In the genomic region with DNA sequence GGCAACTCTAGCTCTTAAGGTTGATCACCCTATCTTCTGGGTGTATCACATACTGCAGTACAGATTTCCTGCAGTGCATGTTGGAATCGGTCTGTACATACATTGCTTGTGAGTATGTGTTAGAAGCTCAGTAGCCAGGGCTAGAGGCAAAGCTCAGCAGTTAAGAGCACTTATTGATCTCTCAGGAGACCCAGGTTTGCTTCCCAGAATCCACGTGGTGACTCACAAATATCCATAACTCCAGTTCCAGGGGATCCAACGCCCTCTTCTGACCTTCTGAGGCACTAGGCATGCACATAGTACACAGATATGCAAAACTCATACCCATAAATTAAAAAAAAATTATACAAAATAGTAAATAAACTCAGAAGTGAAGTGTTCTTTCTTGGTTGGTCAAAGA, we compare ENCODE assay signal across 22 mouse cellular contexts. TPM values are rescaled to one million over a fixed set of nuclear protein-coding genes. Genes with fewer than 3 reads are reported as not detected.
DNase-seq lines count a peak whose midpoint lies in the region; ATAC-seq and TF ChIP-seq lines count a peak whose summit lies in the region.
"Had no signal": no experiment of that assay in that cellular context is flagged by ENCODE, and none has a peak within 500 bp of the region (broad histone marks: within the 10 kb centered on the region; RNA-seq: fewer than 3 reads in every experiment).

No protein-coding gene starts in this region.

- H3K79me2 ChIP-seq in liver, adult 2 months (ENCODE audit: control insufficient read depth, insufficient read depth, low read length): peaks cover 1% of the 10 kb centered on the region; the same call in 1 of the 2 replicates

- H3K9me3 ChIP-seq in liver, embryonic 13.5 days (replicated peaks): no peaks in the 10 kb centered on the region
- H3K9me3 ChIP-seq: embryonic facial prominence, embryonic 10.5 days; forebrain, embryonic 13.5 days; heart, embryonic 13.5 days; hindbrain, embryonic 12.5 days had no signal

- no peak for TF ChIP-seq POLR2A in liver, adult 2 months (IDR thresholded peaks at IDR 0.05; ENCODE audit: extremely low read depth, insufficient read depth, low read length)
- TF ChIP-seq POLR2A in small intestine, adult 2 months (IDR thresholded peaks at IDR 0.05; ENCODE audit: low read depth, low read length): no peak

- 8% methylated on average over 3 of the region's 3 CpGs for WGBS in liver, adult 2 months
- 62% methylated on average over 3 of the region's 3 CpGs for WGBS in liver, embryonic 13.5 days (ENCODE audit: insufficient replicate concordance)
- 27% methylated on average over 3 of the region's 3 CpGs for WGBS in small intestine, adult 2 months

- H3K4me3 ChIP-seq in liver, adult 2 months (ENCODE audit: insufficient read depth, low read depth, low read length): no peak overlapping the region
- H3K4me3 ChIP-seq in brown adipose tissue, adult 24 weeks (ENCODE audit: insufficient read depth, low read depth, low read length): no peak overlapping the region
- no peak overlapping the region for H3K4me3 ChIP-seq in liver, embryonic 13.5 days (replicated peaks)
- H3K4me3 ChIP-seq in small intestine, adult 2 months (ENCODE audit: low read depth, low read length): no peak overlapping the region
- H3K4me3 ChIP-seq: embryonic facial prominence, embryonic 10.5 days; forebrain, embryonic 13.5 days; gastrocnemius, adult 2 months; heart, embryonic 13.5 days; hindbrain, embryonic 12.5 days had no signal

- no peak overlapping the region for H3K27ac ChIP-seq in liver, adult 2 months (replicated peaks; ENCODE audit: insufficient read depth, low read depth, low read length)
- 0 out of 2 replicates have a peak overlapping the region, but pooled peaks have one; percentile 8 for H3K27ac ChIP-seq in brown adipose tissue, adult 24 weeks (replicated peaks; ENCODE audit: low read depth, low read length)
- 0 out of 2 replicates have a peak overlapping the region, but pooled peaks have one; percentile 3 for H3K27ac ChIP-seq in liver, embryonic 13.5 days
- peak overlapping the region; percentile 34 for H3K27ac ChIP-seq in small intestine, adult 2 months (ENCODE audit: insufficient read depth, low read depth, low read length)
- H3K27ac ChIP-seq: embryonic facial prominence, embryonic 10.5 days; forebrain, embryonic 13.5 days; gastrocnemius, adult 2 months; heart, embryonic 13.5 days; hindbrain, embryonic 12.5 days had no signal

- H3K9ac ChIP-seq in liver, adult 2 months (ENCODE audit: low read depth, low read length): no peak overlapping the region; the same call in 1 of the 2 replicates
- H3K9ac ChIP-seq in liver, embryonic 13.5 days: no peak overlapping the region
- H3K9ac ChIP-seq: forebrain, embryonic 13.5 days; heart, embryonic 13.5 days; hindbrain, embryonic 12.5 days had no signal

- H3K27me3 ChIP-seq in liver, adult 2 months (ENCODE audit: control insufficient read depth, insufficient read depth, low read length): no peaks in the 10 kb centered on the region
- H3K27me3 ChIP-seq in liver, embryonic 13.5 days: no peaks in the 10 kb centered on the region
- no peaks in the 10 kb centered on the region for H3K27me3 ChIP-seq in small intestine, adult 2 months (ENCODE audit: control insufficient read depth, insufficient read depth, low read length)
- H3K27me3 ChIP-seq: forebrain, embryonic 13.5 days; heart, embryonic 13.5 days; hindbrain, embryonic 12.5 days; Patski had no signal

- H3K4me1 ChIP-seq in liver, adult 2 months (ENCODE audit: control insufficient read depth, insufficient read depth, low read length): peaks cover 18% of the 10 kb centered on the region
- peaks cover 34% of the 10 kb centered on the region for H3K4me1 ChIP-seq in brown adipose tissue, adult 24 weeks (ENCODE audit: control insufficient read depth, insufficient read depth, insufficient read length, low read length)
- H3K4me1 ChIP-seq in liver, embryonic 13.5 days (replicated peaks): peaks cover 58% of the 10 kb centered on the region
- H3K4me1 ChIP-seq in small intestine, adult 2 months (ENCODE audit: control insufficient read depth, insufficient read depth, insufficient read length, low read length): peaks cover 17% of the 10 kb centered on the region

- DNase-seq in liver, adult 2 months (ENCODE audit: extremely low read depth, low read depth, low spot score): peak; percentile 60
- no peak for DNase-seq in liver
- no peak for DNase-seq in liver, embryonic 13.5 days
- no peak for DNase-seq in spleen, adult 12 weeks (ENCODE audit: low spot score)
- DNase-seq in layer of hippocampus, adult 9-11 months: no peak
- no peak for DNase-seq in right cerebral cortex, postnatal 36 days (ENCODE audit: low spot score in 2 of 2)
- DNase-seq: adrenal gland, adult 2 months; adrenal gland, postnatal 25 days; cerebellum, adult 2 months; cerebellum, postnatal 10 days; gastrocnemius, adult 2 months; gastrocnemius, postnatal 25 days; heart, adult 11 months; heart, postnatal 4 days had no signal

- ATAC-seq in liver, embryonic 13.5 days (ENCODE audit: low read depth): no peak
- ATAC-seq: activated CD4-positive, CD25-positive, alpha-beta regulatory T cell, adult 4 months; forebrain, embryonic 13.5 days; Patski had no signal

- peak; percentile 20; the same call in 1 of the 2 replicates for TF ChIP-seq CTCF in liver, adult 2 months (IDR thresholded peaks at IDR 0.05; ENCODE audit: low read depth, low read length)
- no peak for TF ChIP-seq CTCF in small intestine, adult 2 months (IDR thresholded peaks at IDR 0.05; ENCODE audit: extremely low read depth, insufficient read length, insufficient replicate concordance, low read depth, low read length)

- H3K36me3 ChIP-seq in liver, adult 2 months (ENCODE audit: control insufficient read depth, insufficient read depth, low read length): no peaks in the 10 kb centered on the region; the same call in 1 of the 2 replicates
- H3K36me3 ChIP-seq in liver, embryonic 13.5 days: peaks cover 53% of the 10 kb centered on the region
- peaks cover 2% of the 10 kb centered on the region; the same call in 1 of the 2 replicates for H3K36me3 ChIP-seq in small intestine, adult 2 months (ENCODE audit: control insufficient read depth, insufficient read depth, low read length)
- H3K36me3 ChIP-seq: hindbrain, embryonic 12.5 days had no signal

- no peak overlapping the region for H3K4me2 ChIP-seq in liver, embryonic 13.5 days
- H3K4me2 ChIP-seq: forebrain, embryonic 13.5 days; heart, embryonic 13.5 days; hindbrain, embryonic 12.5 days had no signal

RNA-seq across cellular contexts. Expression of a gene that starts 7.0 kb away (rescaled TPM):
- 1.8 and 2.6 TPM in 2 replicates for total RNA-seq in liver, adult 2 months (2014; rRNA removed)
- 2.9 and 4.6 TPM in 2 replicates for polyA plus RNA-seq in liver, adult 2 months (2012; rRNA removed)
- polyA plus RNA-seq in brown adipose tissue, adult 24 weeks (2012; ENCODE audit: insufficient read depth, insufficient read length, missing spikeins): 6.5 and 8.8 TPM in 2 replicates
- polyA plus RNA-seq in liver, embryonic 13.5 days (2015; fragmentation: Nextera tagmentation; extraction: Ambion mirVana): 8.9 and 10.0 TPM in 2 replicates
- polyA plus RNA-seq in small intestine, adult 2 months (2012; rRNA removed): 62.0 and 117 TPM in 2 replicates

RNA-seq across cellular contexts. Expression of a gene that starts 7.2 kb away (rescaled TPM):
- 10.8 and 13.6 TPM in 2 replicates for total RNA-seq in liver, adult 2 months (2014; rRNA removed)
- polyA plus RNA-seq in liver, adult 2 months (2012; rRNA removed): 6.7 and 8.2 TPM in 2 replicates
- polyA plus RNA-seq in brown adipose tissue, adult 24 weeks (2012; ENCODE audit: insufficient read depth, insufficient read length, missing spikeins): 19.9 and 33.7 TPM in 2 replicates
- 59.6 and 68.8 TPM in 2 replicates for polyA plus RNA-seq in liver, embryonic 13.5 days (2015; fragmentation: Nextera tagmentation; extraction: Ambion mirVana)
- polyA plus RNA-seq in small intestine, adult 2 months (2012; rRNA removed): 2.2 and 2.4 TPM in 2 replicates
